Mouse (Mus musculus): ENCODE data around the gene Angel1. TPM values are rescaled to one million over a fixed set of nuclear protein-coding genes. Genes with fewer than 3 reads are reported as not detected.

The Angel1 gene
- polyA plus RNA-seq (2014; fragmentation: Illumina TruSeq; extraction: RNeasy Lipid Tissue Mini Kit (QIAGEN cat#74804); ENCODE audit: low read depth, low replicate concordance): 5.4 TPM

DNA sequence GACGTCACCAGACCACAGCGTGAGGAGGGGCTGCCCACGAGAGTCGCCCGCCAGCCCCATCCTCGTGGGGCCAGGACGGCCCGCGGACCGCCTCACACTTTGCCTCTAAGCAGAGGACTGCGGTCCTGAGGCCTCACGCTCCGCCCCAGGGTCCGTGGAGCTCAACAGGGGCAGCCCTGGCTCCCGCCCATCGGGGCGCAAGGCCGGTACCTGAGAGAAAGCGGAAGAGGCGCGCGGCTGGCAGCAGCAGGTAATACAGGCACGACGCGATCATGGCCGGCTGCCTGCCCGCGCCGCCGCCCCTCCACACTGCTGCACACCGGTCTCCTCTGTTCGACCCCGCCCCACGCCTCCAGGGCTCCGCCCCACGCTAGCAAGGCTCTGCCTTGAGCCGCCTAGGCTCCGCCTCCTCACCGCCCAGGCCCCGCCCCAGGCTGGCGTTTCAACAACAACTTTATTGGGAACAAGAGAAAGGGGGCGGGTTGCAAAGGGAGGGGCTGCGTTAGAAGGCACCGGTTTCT is at the start of gene Angel1:
Gene Angel1 (minus strand): TSS at position 341 of the 521 bp plus-strand sequence.

DNA sequence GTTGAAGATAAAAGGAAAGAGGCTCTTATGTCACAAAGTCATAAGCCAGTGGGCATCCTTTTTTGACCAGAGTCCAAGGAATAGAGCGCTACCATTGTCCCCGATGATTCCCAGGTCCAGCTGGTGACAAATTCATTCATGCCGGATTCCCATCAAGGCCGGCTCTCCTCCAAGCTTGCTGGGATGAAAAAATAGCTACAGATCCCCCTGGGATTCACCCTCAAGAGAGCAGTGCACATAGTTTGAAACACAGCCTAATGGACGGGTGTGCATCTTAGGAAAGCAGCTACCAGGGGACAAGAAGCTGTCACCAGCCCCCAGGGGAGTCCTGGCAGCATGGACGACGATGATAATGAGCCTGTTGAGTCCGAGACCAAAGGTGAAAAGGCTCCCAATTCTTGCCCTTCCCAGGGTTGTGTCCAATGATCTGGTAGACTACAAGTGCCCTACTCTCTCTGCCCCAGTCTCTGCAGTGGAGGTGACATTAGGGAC is 8.1 kb upstream of the Angel1 start, which contains the start of gene Lrrc74a:
Gene Lrrc74a (plus strand): TSS at position 51 of the 492 bp plus-strand sequence.

GRCm38 (mm10) chr12:86678591-86679545 is 47.4 kb downstream of the Angel1 start, which contains the start of gene Vash1:
Gene Vash1, plus strand, starts transcription at chr12:86678700.

Other genes starting within 250 kb of the Angel1 start
- gene Vash1, start 47.8 kb downstream of the Angel1 start, polyA plus RNA-seq (2014; fragmentation: Illumina TruSeq; extraction: RNeasy Lipid Tissue Mini Kit (QIAGEN cat#74804); ENCODE audit: low read depth, low replicate concordance): 7.2 TPM
- not detected for gene Lrrc74a, start 7.9 kb upstream of the Angel1 start, polyA plus RNA-seq (2014; fragmentation: Illumina TruSeq; extraction: RNeasy Lipid Tissue Mini Kit (QIAGEN cat#74804); ENCODE audit: low read depth, low replicate concordance)
- gene Irf2bpl, start 158.3 kb upstream of the Angel1 start, polyA plus RNA-seq (2014; fragmentation: Illumina TruSeq; extraction: RNeasy Lipid Tissue Mini Kit (QIAGEN cat#74804); ENCODE audit: low read depth, low replicate concordance): 23.8 TPM
- 38.8 TPM for gene Cipc, start 220.6 kb upstream of the Angel1 start, polyA plus RNA-seq (2014; fragmentation: Illumina TruSeq; extraction: RNeasy Lipid Tissue Mini Kit (QIAGEN cat#74804); ENCODE audit: low read depth, low replicate concordance)